ENCODE assay signal across 14 mouse cellular contexts in the genomic region with DNA sequence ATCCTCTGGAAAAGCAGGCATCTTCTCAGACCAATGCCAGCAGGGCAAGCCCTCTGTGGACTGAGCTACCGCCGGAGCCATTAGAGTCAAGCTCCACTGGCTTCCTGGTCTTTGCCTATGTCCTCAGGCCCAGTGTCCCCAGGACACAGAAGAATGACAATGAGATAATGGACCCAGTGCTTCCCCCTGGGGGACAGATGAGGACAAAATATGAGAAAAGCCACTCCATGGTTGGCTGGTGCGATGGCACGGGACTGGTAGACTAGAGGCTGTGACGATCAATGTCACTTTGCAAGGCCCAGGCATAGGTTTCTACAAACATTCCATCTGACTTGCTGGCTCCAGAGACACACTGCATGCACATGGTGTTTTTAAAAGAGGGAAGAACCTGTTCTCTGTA. TPM values are rescaled to one million over a fixed set of nuclear protein-coding genes. Genes with fewer than 3 reads are reported as not detected.
DNase-seq lines count a peak whose midpoint lies in the region; ATAC-seq and TF ChIP-seq lines count a peak whose summit lies in the region.
"Had no signal": no experiment of that assay in that cellular context is flagged by ENCODE, and none has a peak within 500 bp of the region (broad histone marks: within the 10 kb centered on the region; RNA-seq: fewer than 3 reads in every experiment).

No protein-coding gene starts in this region.

- no peak for TF ChIP-seq EP300 in heart, adult 2 months (IDR thresholded peaks at IDR 0.05; ENCODE audit: insufficient read depth, low read depth, low read length)
- no peak for TF ChIP-seq EP300 in stomach, postnatal 0 days (optimal IDR thresholded peaks at IDR 0.05)

- no peaks in the 10 kb centered on the region for H3K79me2 ChIP-seq in heart, adult 2 months (replicated peaks; ENCODE audit: control insufficient read depth, insufficient read depth, low read length)
- H3K79me2 ChIP-seq in liver, adult 2 months (ENCODE audit: control insufficient read depth, insufficient read depth, low read length), result no peaks in the 10 kb centered on the region

- H3K9me3 ChIP-seq in heart, embryonic 12.5 days (replicated peaks), result no peaks in the 10 kb centered on the region
- H3K9me3 ChIP-seq in liver, embryonic 11.5 days (ENCODE audit: control insufficient read depth, low read length), result no peaks in the 10 kb centered on the region
- no peaks in the 10 kb centered on the region for H3K9me3 ChIP-seq in stomach, postnatal 0 days (ENCODE audit: control insufficient read depth, low read length)
- H3K9me3 ChIP-seq: embryonic facial prominence, embryonic 15.5 days; forebrain, embryonic 12.5 days; limb, embryonic 15.5 days; megakaryocyte, embryonic 14.5 days had no signal

- no peaks in the 10 kb centered on the region for H3K27me3 ChIP-seq in heart, adult 2 months (ENCODE audit: control insufficient read depth, insufficient read depth, low read length)
- H3K27me3 ChIP-seq in heart, embryonic 12.5 days (replicated peaks), result peaks cover 33% of the 10 kb centered on the region
- H3K27me3 ChIP-seq in liver, adult 2 months (ENCODE audit: control insufficient read depth, insufficient read depth, low read length), result peaks cover 4% of the 10 kb centered on the region; the same call in 1 of the 2 replicates
- H3K27me3 ChIP-seq in liver, embryonic 11.5 days (replicated peaks; ENCODE audit: control insufficient read depth, insufficient read depth, low read length), result peaks cover 29% of the 10 kb centered on the region
- no peaks in the 10 kb centered on the region; the same call in 1 of the 2 replicates for H3K27me3 ChIP-seq in stomach, postnatal 0 days (ENCODE audit: control insufficient read depth, insufficient read depth, low read length)

- H3K4me2 ChIP-seq in heart, embryonic 12.5 days, result no peak overlapping the region
- H3K4me2 ChIP-seq in liver, embryonic 11.5 days, result no peak overlapping the region
- H3K4me2 ChIP-seq in stomach, postnatal 0 days (replicated peaks; ENCODE audit: low read depth), result no peak overlapping the region
- H3K4me2 ChIP-seq: embryonic facial prominence, embryonic 15.5 days; forebrain, embryonic 12.5 days; limb, embryonic 15.5 days had no signal

- ATAC-seq in heart, embryonic 12.5 days (ENCODE audit: insufficient number of reproducible peaks, low FRiP score), result no peak
- no peak for ATAC-seq in liver, embryonic 11.5 days (replicated peaks; ENCODE audit: low FRiP score)
- ATAC-seq in stomach, postnatal 0 days (ENCODE audit: low FRiP score, low TSS enrichment), result no peak

- 80% methylated on average over 5 of the region's 5 CpGs for WGBS in heart, adult 2 months
- 83% methylated on average over 5 of the region's 5 CpGs for WGBS in heart, embryonic 12.5 days
- 83% methylated on average over 5 of the region's 5 CpGs for WGBS in liver, adult 2 months
- 76% methylated on average over 5 of the region's 5 CpGs for WGBS in liver, embryonic 11.5 days
- WGBS in stomach, postnatal 0 days, result 91% methylated on average over 5 of the region's 5 CpGs

- intact Hi-C loops in heart, adult 2 months (cut with DNase I), result loop anchor here (5.0 kb wide), 1 partner anchor 34 kb away; no protein-coding TSS in a partner anchor

- TF ChIP-seq CTCF in heart, adult 2 months (IDR thresholded peaks at IDR 0.05), result peak; percentile 29
- 0 out of 2 replicates have a peak, but pooled peaks have one; percentile 2 for TF ChIP-seq CTCF in liver, adult 2 months (IDR thresholded peaks at IDR 0.05; ENCODE audit: low read depth, low read length)
- peak; percentile 55 for TF ChIP-seq CTCF in stomach, postnatal 0 days (IDR thresholded peaks at IDR 0.05; ENCODE audit: low read depth)

- TF ChIP-seq POLR2A in heart, adult 2 months (IDR thresholded peaks at IDR 0.05; ENCODE audit: insufficient read depth, low read depth, low read length), result no peak
- no peak for TF ChIP-seq POLR2A in liver, adult 2 months (IDR thresholded peaks at IDR 0.05; ENCODE audit: extremely low read depth, insufficient read depth, low read length)

- peaks cover 6% of the 10 kb centered on the region for H3K4me1 ChIP-seq in heart, adult 2 months (ENCODE audit: control insufficient read depth, insufficient read depth, low read length)
- peaks cover 34% of the 10 kb centered on the region for H3K4me1 ChIP-seq in heart, embryonic 12.5 days (replicated peaks)
- H3K4me1 ChIP-seq in liver, adult 2 months (ENCODE audit: control insufficient read depth, insufficient read depth, low read length), result no peaks in the 10 kb centered on the region
- peaks cover 23% of the 10 kb centered on the region for H3K4me1 ChIP-seq in liver, embryonic 11.5 days (replicated peaks; ENCODE audit: control insufficient read depth, insufficient read depth, low read length)
- no peaks in the 10 kb centered on the region for H3K4me1 ChIP-seq in stomach, postnatal 0 days (replicated peaks; ENCODE audit: control insufficient read depth, insufficient read depth)

- H3K36me3 ChIP-seq in heart, adult 2 months (ENCODE audit: control insufficient read depth, insufficient read depth, low read length), result no peaks in the 10 kb centered on the region
- H3K36me3 ChIP-seq in heart, embryonic 12.5 days, result no peaks in the 10 kb centered on the region
- H3K36me3 ChIP-seq in liver, adult 2 months (ENCODE audit: control insufficient read depth, insufficient read depth, low read length), result no peaks in the 10 kb centered on the region
- H3K36me3 ChIP-seq in liver, embryonic 11.5 days (ENCODE audit: control insufficient read depth, insufficient read depth, low read length), result no peaks in the 10 kb centered on the region
- H3K36me3 ChIP-seq in stomach, postnatal 0 days (ENCODE audit: control insufficient read depth, insufficient read depth, low read length), result no peaks in the 10 kb centered on the region
- H3K36me3 ChIP-seq: embryonic facial prominence, embryonic 15.5 days; forebrain, embryonic 12.5 days; limb, embryonic 15.5 days had no signal

- no peak overlapping the region for H3K27ac ChIP-seq in heart, adult 2 months
- no peak overlapping the region for H3K27ac ChIP-seq in heart, embryonic 12.5 days (ENCODE audit: poor library complexity, severe bottlenecking)
- no peak overlapping the region for H3K27ac ChIP-seq in liver, adult 2 months (replicated peaks; ENCODE audit: insufficient read depth, low read depth, low read length)
- H3K27ac ChIP-seq in liver, embryonic 11.5 days (ENCODE audit: low read depth, low read length), result no peak overlapping the region
- no peak overlapping the region for H3K27ac ChIP-seq in stomach, postnatal 0 days (replicated peaks)
- H3K27ac ChIP-seq: embryonic facial prominence, embryonic 15.5 days; forebrain, embryonic 12.5 days; limb, embryonic 15.5 days had no signal

- H3K4me3 ChIP-seq in heart, adult 2 months, result no peak overlapping the region
- H3K4me3 ChIP-seq in heart, embryonic 12.5 days, result no peak overlapping the region
- H3K4me3 ChIP-seq in liver, adult 2 months (ENCODE audit: insufficient read depth, low read depth, low read length), result no peak overlapping the region
- H3K4me3 ChIP-seq in liver, embryonic 11.5 days (ENCODE audit: low read depth, low read length), result no peak overlapping the region
- no peak overlapping the region for H3K4me3 ChIP-seq in stomach, postnatal 0 days (ENCODE audit: low read depth, low read length)
- H3K4me3 ChIP-seq: embryonic facial prominence, embryonic 15.5 days; forebrain, embryonic 12.5 days; limb, embryonic 15.5 days; megakaryocyte, embryonic 14.5 days had no signal

- no peak for DNase-seq in heart, adult 2 months
- DNase-seq in liver, adult 2 months (ENCODE audit: extremely low read depth, low read depth, low spot score), result no peak
- no peak for DNase-seq in liver, embryonic 11.5 days (ENCODE audit: low spot score)
- DNase-seq in thymus, postnatal 0 days (ENCODE audit: low spot score), result peak; percentile 28
- DNase-seq in thymus, postnatal 25 days, result no peak
- no peak for DNase-seq in stomach, postnatal 0 days (ENCODE audit: low spot score)
- no peak for DNase-seq in cerebellum, adult 9-11 months
- DNase-seq: cerebellum, adult 18-20 months; heart, postnatal 36 days had no signal

- H3K9ac ChIP-seq in heart, adult 2 months (ENCODE audit: low read depth, low read length), result no peak overlapping the region
- no peak overlapping the region for H3K9ac ChIP-seq in heart, embryonic 12.5 days
- no peak overlapping the region for H3K9ac ChIP-seq in liver, adult 2 months (ENCODE audit: low read depth, low read length)
- H3K9ac ChIP-seq in liver, embryonic 11.5 days (ENCODE audit: low read depth, low read length), result no peak overlapping the region
- no peak overlapping the region for H3K9ac ChIP-seq in stomach, postnatal 0 days (ENCODE audit: low read length)
- H3K9ac ChIP-seq: embryonic facial prominence, embryonic 15.5 days; forebrain, embryonic 12.5 days; limb, embryonic 15.5 days had no signal

RNA-seq across cellular contexts. Expression of gene Nfatc2, which starts 8.5 kb away (rescaled TPM):
- 10 to 100 TPM; 11.2 to 18.3 TPM for total RNA-seq in heart, adult 2 months (2021)
- polyA plus RNA-seq in heart, adult 2 months (2012; rRNA removed), result 10.2 and 12.8 TPM in 2 replicates
- 9.9 and 12.5 TPM in 2 replicates for polyA plus RNA-seq in heart, embryonic 12.5 days (2016; fragmentation: Nextera tagmentation; extraction: Ambion mirVana)
- total RNA-seq in liver, adult 2 months (2014; rRNA removed), result 0.09 and 0.13 TPM in 2 replicates
- 0.10 and 0.20 TPM in 2 replicates for polyA plus RNA-seq in liver, adult 2 months (2012; rRNA removed)
- 0.77 TPM in 2 replicates for polyA plus RNA-seq in liver, embryonic 11.5 days (2014; fragmentation: Nextera tagmentation; extraction: Ambion mirVana)
- polyA plus RNA-seq in thymus, postnatal 0 days (2015; fragmentation: Nextera tagmentation; extraction: Ambion mirVana), result 3.1 and 4.0 TPM in 2 replicates
- 2.0 and 2.2 TPM in 2 replicates for polyA plus RNA-seq in stomach, postnatal 0 days (2015; fragmentation: Nextera tagmentation; extraction: Ambion mirVana)

Comparison
In these comparisons a context has a peak if more than half of its experiments do, and no peak if none do; other contexts are left out.
1. CTCF ChIP-seq: peak in every context shown above with its lines; median percentile 55 in stomach, postnatal 0 days; 29 in heart, adult 2 months; 2 in liver, adult 2 months.